Mouse (Mus musculus): ENCODE data around the gene Gm9803. TPM values are rescaled to one million over a fixed set of nuclear protein-coding genes. Genes with fewer than 3 reads are reported as not detected.

Gene Gm9803
- total RNA-seq (2015) (7.5 and 12.0 TPM in 2 replicates), total RNA-seq (2017) (12.2 TPM in 1 of 2 replicates, not detected in the other)

- ATAC-seq (replicated peaks; ENCODE audit: poor library complexity) = peak; percentile 50; the same call in 1 of the 2 replicates
Observed at GRCm38 (mm10) chr10:43523931-43524330, at the start of gene Gm9803. Gene Gm9803 (plus strand): TSS chr10:43524084.

DNA sequence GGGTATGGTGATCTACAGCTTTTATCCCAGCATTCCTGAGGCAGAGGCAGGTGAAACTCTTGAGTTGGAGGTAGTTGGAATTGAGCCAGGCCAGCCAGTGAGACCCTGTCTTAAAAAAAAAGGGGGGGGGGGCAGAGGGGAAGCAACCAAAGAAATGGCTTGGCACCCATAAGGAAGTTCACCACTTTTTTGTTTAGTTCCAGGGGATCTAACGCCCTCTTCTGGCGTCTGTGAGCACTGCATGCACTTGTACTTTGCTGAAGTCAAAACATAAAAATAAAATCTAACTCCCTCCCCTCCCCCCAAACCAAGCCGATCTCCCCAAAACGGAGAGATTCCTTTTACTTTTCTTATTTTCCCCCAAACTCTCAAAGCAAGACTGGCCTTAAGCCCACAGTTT, 48.5 kb upstream of the Gm9803 start:
- ATAC-seq (replicated peaks; ENCODE audit: poor library complexity) = 0 out of 2 replicates have a peak, but pooled peaks have one; percentile 21

GRCm38 (mm10) chr10:43477459-43477858, 46.4 kb upstream of the Gm9803 start:
- no peak for ATAC-seq (replicated peaks; ENCODE audit: poor library complexity)

- ATAC-seq (replicated peaks; ENCODE audit: poor library complexity) = peak; percentile 41
Observed at GRCm38 (mm10) chr10:43477865-43478681, 45.8 kb upstream of the Gm9803 start.

- peak; percentile 12; the same call in 1 of the 2 replicates for ATAC-seq (replicated peaks; ENCODE audit: poor library complexity)
Observed at GRCm38 (mm10) chr10:43478751-43479435, 45.0 kb upstream of the Gm9803 start, which contains the start of gene Bend3. Gene Bend3 (plus strand): TSS chr10:43478831.

GRCm38 (mm10) chr10:43479436-43480157, 44.3 kb upstream of the Gm9803 start:
- peak; percentile 83 for ATAC-seq (replicated peaks; ENCODE audit: poor library complexity)

DNA sequence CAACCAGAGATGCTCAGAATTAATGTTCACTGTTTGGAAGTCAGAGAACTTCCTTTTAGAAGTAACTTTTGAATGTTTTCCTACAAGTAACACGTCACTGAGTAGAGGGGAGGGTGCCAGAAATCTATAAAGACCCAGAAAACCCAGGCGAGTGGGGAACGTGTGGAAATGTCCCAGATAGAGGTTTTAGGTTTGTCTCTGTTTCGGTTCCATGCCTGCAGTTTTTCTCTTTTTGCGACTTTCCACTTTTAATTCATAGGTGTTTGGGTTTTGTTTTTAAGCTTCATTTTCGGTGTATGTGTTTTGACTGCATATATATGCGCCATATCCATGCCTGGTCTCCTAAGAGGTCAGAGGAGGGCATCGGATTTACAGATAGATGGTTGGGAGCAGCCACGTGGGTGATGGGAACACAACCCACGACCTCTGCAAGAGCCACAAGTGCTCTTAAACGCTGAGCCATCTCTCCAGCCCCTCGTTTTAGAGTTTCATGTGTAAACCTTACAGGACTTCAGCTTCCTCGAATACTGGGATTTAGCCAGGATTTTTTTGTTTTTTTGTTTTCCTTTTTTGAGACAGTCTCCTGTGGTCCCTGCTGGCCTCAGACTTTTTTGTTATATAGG, 43.5 kb upstream of the Gm9803 start:
- no peak for ATAC-seq (replicated peaks; ENCODE audit: poor library complexity)

GRCm38 (mm10) chr10:43481179-43481578, 42.7 kb upstream of the Gm9803 start:
- no peak for ATAC-seq (replicated peaks; ENCODE audit: poor library complexity)

DNA sequence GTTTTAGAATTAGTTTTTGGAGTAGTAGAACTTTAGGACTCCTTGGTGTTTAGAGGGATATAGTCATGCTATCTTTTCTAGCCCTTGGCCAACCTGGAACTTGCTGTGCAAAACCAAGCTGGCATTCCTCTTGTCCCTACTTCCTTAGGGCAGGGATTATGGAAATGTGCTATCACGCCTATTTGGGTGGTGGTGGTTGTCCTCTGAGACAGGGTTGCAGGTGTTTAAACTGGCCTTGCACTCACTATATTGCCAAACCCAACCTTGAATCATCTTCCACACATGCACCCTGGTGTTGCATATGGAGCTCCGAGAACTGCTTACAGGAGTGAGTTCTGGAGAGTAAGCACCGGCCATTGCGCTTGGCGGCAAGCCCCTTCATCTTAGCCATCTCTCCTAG, 41.9 kb upstream of the Gm9803 start:
- no peak for ATAC-seq (replicated peaks; ENCODE audit: poor library complexity)

DNA sequence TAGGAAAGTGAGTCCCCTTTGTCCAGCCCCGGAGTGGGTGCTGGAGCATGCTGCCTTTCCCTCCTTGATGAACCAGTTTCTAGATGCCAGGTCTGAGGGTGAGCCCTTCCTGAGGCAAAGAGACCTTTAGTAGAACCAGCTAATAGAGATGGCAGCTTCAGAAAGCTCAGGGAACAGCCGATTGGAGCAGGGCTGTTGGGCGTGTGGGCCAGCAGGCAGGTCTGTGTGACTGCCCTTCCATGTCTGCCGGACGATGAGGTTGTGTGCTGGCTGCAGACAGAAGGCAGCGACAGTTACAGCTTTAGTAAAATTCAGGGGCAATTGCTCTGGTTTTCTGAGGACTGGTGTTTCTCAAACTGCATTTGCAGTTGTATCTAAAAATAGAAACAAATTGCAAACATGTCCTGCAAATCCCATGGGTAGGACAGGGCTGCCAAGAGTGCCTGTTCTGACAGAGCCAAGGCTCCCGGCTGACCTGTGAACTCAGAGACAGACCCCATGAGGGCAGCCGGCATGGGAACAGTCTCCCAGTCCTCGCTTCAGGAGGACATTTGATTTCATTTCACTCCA, 40.4 kb upstream of the Gm9803 start:
- ATAC-seq (replicated peaks; ENCODE audit: poor library complexity) = no peak

GRCm38 (mm10) chr10:43485751-43486268, 38.1 kb upstream of the Gm9803 start:
- ATAC-seq (replicated peaks; ENCODE audit: poor library complexity) = no peak

- no peak for ATAC-seq (replicated peaks; ENCODE audit: poor library complexity)
Observed at GRCm38 (mm10) chr10:43487441-43488010, 36.4 kb upstream of the Gm9803 start.

- no peak for ATAC-seq (replicated peaks; ENCODE audit: poor library complexity)
Observed at GRCm38 (mm10) chr10:43488258-43488657, 35.6 kb upstream of the Gm9803 start.

DNA sequence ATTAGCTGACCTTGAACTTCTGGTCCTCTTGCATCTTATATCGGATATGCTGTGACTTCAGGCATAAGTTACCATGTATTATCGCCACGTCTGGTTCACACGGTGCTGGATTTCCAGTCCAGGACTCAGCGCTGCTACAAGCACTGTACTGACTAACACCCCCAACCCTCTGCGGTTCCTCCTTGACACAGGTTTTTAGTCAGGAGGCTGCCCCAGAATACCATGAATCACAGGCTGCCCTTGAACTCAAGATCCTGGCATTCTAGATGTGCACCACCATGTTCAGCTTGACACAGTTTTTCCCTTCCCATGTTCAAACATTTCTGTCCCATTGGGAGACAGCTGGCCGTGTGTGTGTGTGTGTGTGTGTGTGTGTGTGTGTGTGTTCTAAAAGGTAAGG, 34.7 kb upstream of the Gm9803 start:
- no peak for ATAC-seq (replicated peaks; ENCODE audit: poor library complexity)

GRCm38 (mm10) chr10:43489550-43489949, 34.3 kb upstream of the Gm9803 start:
- no peak for ATAC-seq (replicated peaks; ENCODE audit: poor library complexity)

DNA sequence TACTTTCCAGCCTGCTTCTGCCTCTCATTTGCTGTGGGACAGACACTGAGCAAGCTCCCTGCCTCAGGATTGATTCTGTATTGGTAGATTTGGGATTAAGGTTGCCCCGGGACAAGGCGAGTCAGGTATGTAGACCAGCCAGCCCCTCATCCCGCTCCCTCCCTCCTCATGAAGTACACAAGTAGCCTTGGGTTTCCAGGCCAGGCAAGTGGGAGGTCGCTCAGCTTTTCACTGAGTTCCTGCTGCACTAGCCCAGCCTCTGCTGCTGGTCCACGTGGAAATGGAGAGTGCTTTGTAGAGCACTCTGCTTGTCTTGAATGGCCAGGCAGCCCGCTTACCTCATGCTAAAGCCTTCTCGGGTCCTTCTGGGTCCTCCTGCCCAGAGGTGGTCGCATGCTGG, 33.9 kb upstream of the Gm9803 start:
- no peak for ATAC-seq (replicated peaks; ENCODE audit: poor library complexity)

GRCm38 (mm10) chr10:43490846-43491245, 33.0 kb upstream of the Gm9803 start:
- no peak for ATAC-seq (replicated peaks; ENCODE audit: poor library complexity)

GRCm38 (mm10) chr10:43502599-43502998, 21.3 kb upstream of the Gm9803 start:
- ATAC-seq (replicated peaks; ENCODE audit: poor library complexity) = no peak

DNA sequence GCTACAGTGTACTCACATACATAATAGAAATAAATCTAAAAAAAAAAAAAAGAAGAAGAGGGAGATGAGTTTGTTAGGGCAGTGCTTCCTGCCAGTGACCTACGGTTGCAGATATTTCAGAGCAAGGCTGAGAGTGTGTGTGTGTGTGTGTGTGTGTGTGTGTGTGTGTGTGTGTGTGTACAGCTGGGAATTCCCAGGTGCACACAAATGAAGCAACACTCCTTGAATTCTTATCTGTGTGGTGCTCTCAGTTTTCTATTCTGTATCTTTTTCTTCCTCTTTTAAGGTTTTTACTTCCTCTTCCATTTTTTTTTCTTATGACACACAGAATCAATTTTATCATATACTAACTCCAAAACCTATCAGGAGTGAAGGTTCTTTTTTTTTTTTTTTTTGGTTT, 19.6 kb upstream of the Gm9803 start:
- ATAC-seq (replicated peaks; ENCODE audit: poor library complexity) = no peak; the same call in 1 of the 2 replicates

GRCm38 (mm10) chr10:43507051-43507450, 16.8 kb upstream of the Gm9803 start:
- no peak for ATAC-seq (replicated peaks; ENCODE audit: poor library complexity)

Measured in megakaryocyte progenitor cell, adult 5-6 weeks (primary cell).